Mouse (Mus musculus): ENCODE results near the gene Snapc3.

GRCm38 (mm10) chr4:83486117-83486901 is 68.8 kb downstream of the Snapc3 start, which contains the start of gene Psip1:
- TF ChIP-seq POLR2A (IDR thresholded peaks at IDR 0.05; ENCODE audit: borderline replicate concordance, extremely low read depth, insufficient read depth, insufficient read length, poor library complexity, severe bottlenecking) (peak; percentile 96), CTCF (IDR thresholded peaks at IDR 0.05; ENCODE audit: borderline replicate concordance, extremely low read depth, insufficient read depth, insufficient read length) (peak; percentile 56; the same call in 1 of the 2 replicates)
